Mouse (Mus musculus): ENCODE data around the gene Rps27.

The Rps27 gene

GRCm38 (mm10) chr3:90183581-90183980, 29.9 kb downstream of the Rps27 start:
- no peak for DNase-seq (ENCODE audit: low spot score)

GRCm38 (mm10) chr3:90179566-90179965, 33.9 kb downstream of the Rps27 start:
- no peak for DNase-seq (ENCODE audit: low spot score)
